Mouse (Mus musculus): ENCODE measurements around the gene Cntn2. TPM values are rescaled to one million over a fixed set of nuclear protein-coding genes. Genes with fewer than 3 reads are reported as not detected.

Cntn2 gene
- polyA plus RNA-seq (2012; rRNA removed), result 80.7 and 90.8 TPM in 2 replicates

DNA sequence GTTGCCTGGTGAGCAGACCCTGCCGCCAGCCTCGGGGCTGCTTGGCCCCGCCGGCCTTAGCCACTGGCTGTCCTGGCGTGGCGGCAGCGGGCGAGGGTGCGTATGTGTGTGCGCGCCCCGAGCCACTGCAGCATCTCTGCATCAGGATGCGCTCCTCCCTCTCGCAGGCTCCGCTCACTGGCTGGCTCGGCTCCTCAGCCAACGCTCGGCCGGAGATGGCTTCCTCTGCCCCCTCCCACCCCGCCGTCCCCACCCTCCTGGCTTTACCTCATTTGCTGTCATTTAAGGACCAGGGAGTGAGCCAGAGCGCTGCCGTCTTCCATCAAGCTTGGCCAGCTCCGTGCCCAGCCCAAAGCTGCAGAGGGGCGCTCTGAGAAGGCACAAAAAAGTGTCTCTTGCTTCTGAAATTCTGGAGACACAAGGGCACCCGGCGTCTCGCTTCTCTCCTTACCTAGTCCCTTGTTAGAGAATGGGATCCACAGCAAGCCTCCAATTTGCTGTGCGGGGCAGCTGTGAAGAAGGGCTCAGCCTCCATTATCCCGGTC lies at the start of gene Cntn2:
Gene Cntn2, minus strand, starts transcription at position 495 of the 545 bp plus-strand sequence.

DNA sequence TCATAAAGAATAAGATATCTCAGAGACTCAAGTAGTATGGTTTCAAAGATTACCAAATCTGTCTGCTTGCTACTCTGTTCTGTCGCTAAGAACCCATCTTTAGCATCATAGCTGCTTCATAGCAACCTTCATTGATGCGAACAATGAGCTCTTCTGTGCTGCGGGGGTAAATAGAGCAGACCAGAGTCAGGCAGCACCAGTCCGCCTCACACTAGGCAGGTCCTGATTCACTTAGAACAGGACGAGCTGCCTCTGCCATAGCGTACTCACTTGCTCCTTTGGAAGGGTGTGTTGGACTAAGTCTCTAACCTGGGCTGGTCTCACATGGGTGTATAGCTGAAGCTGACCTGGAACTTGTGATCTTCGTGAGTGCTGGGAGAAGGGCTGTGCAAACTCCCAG lies 37.0 kb downstream of the Cntn2 start, which contains the start of gene Tmem81:
Gene Tmem81, plus strand, starts transcription at position 173 of the 400 bp plus-strand sequence.

DNA sequence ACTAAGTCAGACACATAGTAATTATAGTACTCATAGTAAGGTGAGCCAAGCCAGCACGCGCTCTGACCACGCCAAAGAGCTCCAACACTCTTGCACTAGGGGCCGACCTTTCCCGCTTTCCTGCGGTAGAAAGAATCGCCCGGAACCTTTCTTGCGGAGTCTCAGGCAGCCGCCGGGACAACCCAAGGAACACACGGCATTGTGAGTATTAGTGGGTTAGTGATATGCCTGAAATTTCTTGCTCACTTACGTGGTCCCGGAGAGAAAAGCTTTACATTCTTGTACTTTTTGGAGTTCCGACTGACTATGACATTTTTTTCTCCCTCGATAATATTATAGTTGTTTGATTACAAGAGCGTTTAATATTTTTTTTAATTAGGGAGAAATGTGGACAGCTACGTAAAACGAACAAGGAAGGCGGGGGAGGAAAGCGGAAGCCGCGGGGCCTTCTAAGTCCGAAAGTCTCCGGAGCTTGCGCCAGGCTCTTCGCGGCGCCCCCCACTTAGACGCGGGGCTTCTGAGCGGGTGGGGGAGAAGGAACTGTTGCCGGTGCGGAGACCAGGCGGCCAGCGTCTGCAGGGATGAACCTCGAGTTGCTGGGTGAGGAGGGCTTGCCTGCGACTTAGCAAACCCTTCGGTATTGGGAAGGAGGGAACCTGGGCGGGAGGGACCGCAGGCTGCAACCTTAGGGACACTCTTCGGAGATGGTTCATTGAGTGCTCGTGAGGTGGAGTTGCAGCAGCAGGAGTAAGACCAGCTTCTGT lies 65.9 kb downstream of the Cntn2 start, which contains the start of gene Rbbp5:
Gene Rbbp5, plus strand, starts transcription at position 438 of the 764 bp plus-strand sequence.

Other genes starting within 250 kb of the Cntn2 start
- gene Klhdc8a, start 244.6 kb downstream of the Cntn2 start, polyA plus RNA-seq (2012; rRNA removed), result 7.9 and 8.0 TPM in 2 replicates
- gene Nuak2, start 227.1 kb downstream of the Cntn2 start, polyA plus RNA-seq (2012; rRNA removed), result 10.4 TPM in 2 replicates
- gene Tmcc2, start 152.0 kb downstream of the Cntn2 start, polyA plus RNA-seq (2012; rRNA removed), result 60.6 and 68.2 TPM in 2 replicates
- 14.4 and 15.3 TPM in 2 replicates for gene Dstyk, start 125.7 kb downstream of the Cntn2 start, polyA plus RNA-seq (2012; rRNA removed)
- 46.0 and 47.6 TPM in 2 replicates for gene Rbbp5, start 65.9 kb downstream of the Cntn2 start, polyA plus RNA-seq (2012; rRNA removed)
- gene Tmem81, start 37.0 kb downstream of the Cntn2 start, polyA plus RNA-seq (2012; rRNA removed), result 2.3 and 2.5 TPM in 2 replicates
- gene Nfasc, start 198.5 kb upstream of the Cntn2 start, polyA plus RNA-seq (2012; rRNA removed), result 44.5 and 50.3 TPM in 2 replicates